7 mouse cellular contexts compared by ENCODE assay signal in the genomic region with DNA sequence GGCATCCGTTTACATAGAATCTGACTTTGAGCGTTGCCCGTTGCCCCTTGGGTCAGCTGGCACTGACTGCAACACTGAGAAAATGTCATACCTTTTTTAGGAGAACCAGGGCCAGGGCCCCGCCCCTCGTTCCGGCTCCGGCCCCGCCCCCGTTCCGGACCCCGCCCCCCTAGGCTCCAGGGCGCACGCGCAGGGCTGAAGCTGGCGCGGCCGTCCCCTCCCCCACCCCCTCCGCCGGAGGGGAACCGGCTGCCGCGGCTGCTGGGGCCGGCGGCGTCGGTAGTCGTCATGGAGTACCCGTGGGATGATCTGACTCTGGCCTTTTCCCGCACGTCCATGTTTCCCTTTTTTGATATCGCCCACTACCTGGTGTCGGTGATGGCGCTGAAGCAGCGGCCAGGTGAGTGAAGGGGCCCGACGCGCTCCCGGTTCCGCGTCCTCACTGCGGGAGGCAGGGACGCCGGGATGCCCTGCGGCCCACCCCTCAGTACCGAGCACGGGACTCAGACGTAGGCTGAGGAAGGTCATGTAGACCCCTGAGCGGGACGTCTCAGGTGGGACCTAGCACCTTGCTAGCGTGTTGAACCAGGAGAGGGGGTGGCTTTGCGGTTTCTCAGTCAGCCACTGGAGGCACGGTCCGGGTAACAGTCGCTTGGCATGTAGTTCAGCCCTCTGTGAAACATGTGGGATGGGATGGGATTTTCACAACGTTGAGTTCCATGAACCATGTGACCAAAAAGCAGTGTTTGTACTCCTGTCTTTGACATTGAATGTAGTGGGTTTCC. TPM values are rescaled to one million over a fixed set of nuclear protein-coding genes. Genes with fewer than 3 reads are reported as not detected.
DNase-seq lines count a peak whose midpoint lies in the region; ATAC-seq and TF ChIP-seq lines count a peak whose summit lies in the region.

Gene Tmem38b (plus strand): TSS at position 225 of the 785 bp plus-strand sequence.

- no peaks in the 10 kb centered on the region for H3K27me3 ChIP-seq in intestine, embryonic 16.5 days (replicated peaks; ENCODE audit: control insufficient read depth, insufficient read depth, low read length)
- H3K27me3 ChIP-seq in limb, embryonic 11.5 days (ENCODE audit: control insufficient read depth, insufficient read depth, low read length), result no peaks in the 10 kb centered on the region
- no peaks in the 10 kb centered on the region for H3K27me3 ChIP-seq in midbrain, embryonic 13.5 days
- no peaks in the 10 kb centered on the region for H3K27me3 ChIP-seq in small intestine, adult 2 months (ENCODE audit: control insufficient read depth, insufficient read depth, low read length)

- intact Hi-C loops in gastrocnemius, postnatal 36 days (cut with DNase I), result no loop called here

- no peaks in the 10 kb centered on the region for H3K4me1 ChIP-seq in intestine, embryonic 16.5 days (ENCODE audit: control insufficient read depth, insufficient read depth, low read length)
- no peaks in the 10 kb centered on the region for H3K4me1 ChIP-seq in limb, embryonic 11.5 days (ENCODE audit: control insufficient read depth, insufficient read depth, low read length)
- peaks cover 16% of the 10 kb centered on the region for H3K4me1 ChIP-seq in midbrain, embryonic 13.5 days (replicated peaks)
- H3K4me1 ChIP-seq in small intestine, adult 2 months (ENCODE audit: control insufficient read depth, insufficient read depth, insufficient read length, low read length), result no peaks in the 10 kb centered on the region

- no peaks in the 10 kb centered on the region for H3K9me3 ChIP-seq in intestine, embryonic 16.5 days (ENCODE audit: control insufficient read depth, low read length)
- H3K9me3 ChIP-seq in limb, embryonic 11.5 days (ENCODE audit: control insufficient read depth, low read length), result no peaks in the 10 kb centered on the region
- H3K9me3 ChIP-seq in midbrain, embryonic 13.5 days, result no peaks in the 10 kb centered on the region

- H3K4me2 ChIP-seq in intestine, embryonic 16.5 days (ENCODE audit: low read depth, low read length), result peak within 1 kb of the TSS; percentile 71
- peak within 1 kb of the TSS; percentile 58 for H3K4me2 ChIP-seq in limb, embryonic 11.5 days (ENCODE audit: low read depth, severe bottlenecking)
- peak within 1 kb of the TSS; percentile 67 for H3K4me2 ChIP-seq in midbrain, embryonic 13.5 days (replicated peaks)

- peak; percentile 12; the same call in 1 of the 2 replicates for TF ChIP-seq CTCF in small intestine, adult 2 months (IDR thresholded peaks at IDR 0.05; ENCODE audit: extremely low read depth, insufficient read length, insufficient replicate concordance, low read depth, low read length)

- DNase-seq in adrenal gland, adult 8-10 months, result peak; percentile 41
- peak; percentile 90 for DNase-seq in embryo, embryonic 11 days
- peak; percentile 62 to 68 for DNase-seq in gastrocnemius, postnatal 36 days
- DNase-seq in limb, embryonic 11.5 days (ENCODE audit: low spot score), result peak; percentile 88

- peak; percentile 31; the same call in 1 of the 2 replicates for TF ChIP-seq POLR2A in small intestine, adult 2 months (IDR thresholded peaks at IDR 0.05; ENCODE audit: low read depth, low read length)

- peak within 1 kb of the TSS; percentile 87 for H3K9ac ChIP-seq in intestine, embryonic 16.5 days (ENCODE audit: low read depth, low read length)
- peak within 1 kb of the TSS; percentile 77 for H3K9ac ChIP-seq in limb, embryonic 11.5 days (ENCODE audit: low read length)
- H3K9ac ChIP-seq in midbrain, embryonic 13.5 days (replicated peaks), result peak within 1 kb of the TSS; percentile 91

- no peak within 1 kb of the TSS; the same call in 1 of the 2 replicates for H3K27ac ChIP-seq in intestine, embryonic 16.5 days (ENCODE audit: low read length)
- no peak within 1 kb of the TSS for H3K27ac ChIP-seq in limb, embryonic 11.5 days (replicated peaks; ENCODE audit: low read depth, low read length)
- peak within 1 kb of the TSS; percentile 77 for H3K27ac ChIP-seq in midbrain, embryonic 13.5 days
- peak within 1 kb of the TSS; percentile 39; the same call in 1 of the 2 replicates for H3K27ac ChIP-seq in small intestine, adult 2 months (ENCODE audit: insufficient read depth, low read depth, low read length)

- H3K4me3 ChIP-seq in intestine, embryonic 16.5 days (ENCODE audit: low read length), result peak within 1 kb of the TSS; percentile 93
- peak within 1 kb of the TSS; percentile 88 for H3K4me3 ChIP-seq in limb, embryonic 11.5 days (ENCODE audit: low read depth, low read length)
- peak within 1 kb of the TSS; percentile 92 for H3K4me3 ChIP-seq in midbrain, embryonic 13.5 days (replicated peaks)
- H3K4me3 ChIP-seq in small intestine, adult 2 months (ENCODE audit: low read depth, low read length), result peak within 1 kb of the TSS; percentile 86

- ATAC-seq in intestine, embryonic 16.5 days, result peak; percentile 93
- ATAC-seq in limb, embryonic 11.5 days (ENCODE audit: insufficient number of reproducible peaks, low FRiP score, low TSS enrichment, low read depth), result peak; percentile 88
- ATAC-seq in midbrain, embryonic 13.5 days, result peak; percentile 96

- under 1% methylated on average over 55 of the region's 55 CpGs for WGBS in intestine, embryonic 16.5 days
- WGBS in limb, embryonic 11.5 days, result under 1% methylated on average over 55 of the region's 55 CpGs
- WGBS in midbrain, embryonic 13.5 days, result under 1% methylated on average over 55 of the region's 55 CpGs
- under 1% methylated on average over 55 of the region's 55 CpGs for WGBS in small intestine, adult 2 months

- no peaks in the 10 kb centered on the region for H3K36me3 ChIP-seq in intestine, embryonic 16.5 days (ENCODE audit: control insufficient read depth, insufficient read depth, low read length)
- H3K36me3 ChIP-seq in limb, embryonic 11.5 days (ENCODE audit: control insufficient read depth, insufficient read depth, low read length), result no peaks in the 10 kb centered on the region
- H3K36me3 ChIP-seq in midbrain, embryonic 13.5 days, result no peaks in the 10 kb centered on the region
- H3K36me3 ChIP-seq in small intestine, adult 2 months (ENCODE audit: control insufficient read depth, insufficient read depth, low read length), result no peaks in the 10 kb centered on the region

RNA-seq across cellular contexts. Expression of gene Tmem38b, which starts in this region (rescaled TPM):
- 10 to 100 TPM; 15.8 to 30.8 (median 20.0) TPM for total RNA-seq in adrenal gland, adult 8-10 months (2022)
- total RNA-seq in gastrocnemius, postnatal 36 days (2021), result 10 to 100 TPM; 44.3 to 47.5 TPM
- polyA plus RNA-seq in intestine, embryonic 16.5 days (2015; fragmentation: Nextera tagmentation; extraction: Ambion mirVana), result 7.3 and 7.8 TPM in 2 replicates
- polyA plus RNA-seq in limb, embryonic 11.5 days (2014; fragmentation: Nextera tagmentation; extraction: Ambion mirVana), result 5.1 and 5.4 TPM in 2 replicates
- polyA plus RNA-seq in midbrain, embryonic 13.5 days (2015; fragmentation: Nextera tagmentation; extraction: Ambion mirVana), result 11.1 TPM in 2 replicates
- 0.71 and 0.72 TPM in 2 replicates for polyA plus RNA-seq in small intestine, adult 2 months (2012; rRNA removed)

Comparison
In these comparisons a context has a peak if more than half of its experiments do, and no peak if none do; other contexts are left out.
1. H3K27ac ChIP-seq: peak in midbrain, embryonic 13.5 days (single experiment) and small intestine, adult 2 months (single experiment); none in intestine, embryonic 16.5 days (single experiment) and limb, embryonic 11.5 days (single experiment).
2. Peak in every context shown above with its lines, with median percentiles within 50 percentile points of each other: DNase-seq, ATAC-seq, H3K4me2 ChIP-seq, H3K4me3 ChIP-seq and H3K9ac ChIP-seq.